Mouse (Mus musculus) G1E (cell line): ENCODE measurements around the gene Serp1.

Experiments used
- CTCF ChIP-seq: IDR thresholded peaks from 2 replicates; pipeline ENCODE4 v1.5.1; 2012; ENCODE audit warnings: low read depth, low read length, inconsistent platforms, mixed read lengths
- POLR2AphosphoS5 ChIP-seq: IDR thresholded peaks from 2 replicates; pipeline ENCODE4 v1.6.1; 2012; ENCODE audit warnings: low read depth, low read length, inconsistent platforms; ENCODE audit not compliant: insufficient replicate concordance
- TAL1 ChIP-seq: conservative IDR thresholded peaks from 2 replicates; pipeline ENCODE4 v1.6.1; 2012; ENCODE audit warnings: low read depth, low read length, inconsistent platforms, mixed read lengths

GRCm38 (mm10) chr3:58513483-58513882 is 12.2 kb downstream of the Serp1 start:
- no peak for TF ChIP-seq CTCF
- TF ChIP-seq POLR2AphosphoS5: no peak
- TF ChIP-seq TAL1: no peak
